Mouse (Mus musculus) ES-E14 (cell line): Measurements from ENCODE around the gene Gab1. TPM values are rescaled to one million over a fixed set of nuclear protein-coding genes. Genes with fewer than 3 reads are reported as not detected.

ENCODE experiments used
- DNase-seq: peaks from one replicate; pipeline ENCODE4 v3.0.0-alpha.2; 2013; ENCODE audit warnings: low read depth, low spot score
- H3K27ac ChIP-seq: 2 replicates; pipeline ENCODE4 v1.5.1; 2012; ENCODE audit warnings: low read depth, mild to moderate bottlenecking, low read length, moderate library complexity, mixed read lengths; ENCODE audit not compliant: poor library complexity, insufficient read depth, severe bottlenecking
- H3K36me3 ChIP-seq: 2 replicates; pipeline ENCODE4 v1.6.1; 2012; ENCODE audit warnings: mild to moderate bottlenecking, low read length, moderate library complexity, mixed read lengths; ENCODE audit not compliant: control insufficient read depth, poor library complexity, insufficient read depth, severe bottlenecking
- H3K4me1 ChIP-seq, 2 experiments: fragments of 150-350 bp in 1 of 2; sonication (generic) in 1 of 2; 2 replicates each; pipeline ENCODE4 v1.6.1; 2012; ENCODE audit warnings: low read length in 2 of 2, mild to moderate bottlenecking in 1 of 2, mixed read lengths in 1 of 2; ENCODE audit not compliant: control insufficient read depth in 2 of 2, insufficient read depth in 2 of 2, poor library complexity in 1 of 2
- H3K4me3 ChIP-seq, 2 experiments: fragments of 150-350 bp in 1 of 2; sonication (generic) in 1 of 2; 2 replicates each; pipeline ENCODE4 v1.5.1; 2012; ENCODE audit warnings: low read length in 2 of 2, low read depth in 1 of 2, mild to moderate bottlenecking in 1 of 2, mixed read lengths in 1 of 2; ENCODE audit not compliant: insufficient read depth in 1 of 2, poor library complexity in 1 of 2, severe bottlenecking in 1 of 2
- H3K9ac ChIP-seq: 2 replicates; pipeline ENCODE4 v1.6.1; 2012; ENCODE audit warnings: low read depth, mild to moderate bottlenecking, low read length, mixed read lengths; ENCODE audit not compliant: poor library complexity, insufficient read depth, severe bottlenecking
- H3K9me3 ChIP-seq: fragments of 150-350 bp; sonication (generic); 2 replicates; pipeline ENCODE4 v1.6.1; 2012; ENCODE audit warnings: low read depth, mild to moderate bottlenecking, low read length; ENCODE audit not compliant: control insufficient read depth, insufficient read depth
- CHD2 ChIP-seq: IDR thresholded peaks from 2 replicates; pipeline ENCODE4 v1.6.1; 2014; ENCODE audit warnings: mild to moderate bottlenecking, low read depth, low read length, inconsistent platforms
- HCFC1 ChIP-seq: IDR thresholded peaks from 2 replicates; pipeline ENCODE4 v1.6.1; 2012; ENCODE audit warnings: low read length, inconsistent platforms, borderline replicate concordance; ENCODE audit not compliant: insufficient read depth
- MAFK ChIP-seq: IDR thresholded peaks from 2 replicates; pipeline ENCODE4 v1.6.1; 2014; ENCODE audit warnings: mild to moderate bottlenecking, low read depth, low read length, inconsistent platforms; ENCODE audit not compliant: insufficient read depth
- ZC3H11A ChIP-seq: IDR thresholded peaks from 2 replicates; pipeline ENCODE4 v1.6.1; 2012; ENCODE audit warnings: low read depth, mild to moderate bottlenecking, inconsistent platforms, low read length, borderline replicate concordance
- ZNF384 ChIP-seq: IDR thresholded peaks from 2 replicates; pipeline ENCODE4 v1.6.1; 2012; ENCODE audit warnings: low read depth, low read length, inconsistent platforms
- in situ Hi-C, 2 experiments: fragments of 600-800 bp; cut with MboI; formaldehyde crosslinking; loops; one replicate each; pipeline ENCODE4 v1.15.1; 2025; ENCODE audit warnings: low sequenced_read_pairs in 2 of 2, inconsistent platforms in 1 of 2; ENCODE audit not compliant: unreplicated experiment in 2 of 2
- total RNA-seq: library from RNA; depleted of rRNA; stranded (reverse); fragments of 300-350 nt; gene quantifications from 2 replicates; pipeline ENCODE4 v1.2.3, GENCODE M21; 2012

Gab1 gene
- total RNA-seq, 1 experiment = 70.9 TPM

GRCm38 (mm10) chr8:80780271-80780670 is 100.0 kb downstream of the Gab1 start:
- no peak overlapping the region for H3K4me3 ChIP-seq
- in situ Hi-C loops = no loop called here
- H3K9me3 ChIP-seq = no peaks in the 10 kb centered on the region
- no peak for DNase-seq
- H3K4me1 ChIP-seq = no peaks in the 10 kb centered on the region
- no peak overlapping the region for H3K9ac ChIP-seq
- H3K27ac ChIP-seq = no peak overlapping the region
- H3K36me3 ChIP-seq = peaks cover 55% of the 10 kb centered on the region
- TF ChIP-seq CHD2 (no peak), ZNF384 (no peak), HCFC1 (no peak), MAFK (no peak), ZC3H11A (no peak)

- no peaks in the 10 kb centered on the region for H3K9me3 ChIP-seq
These were observed 103.9 kb downstream of the Gab1 start for GRCm38 (mm10) chr8:80776436-80776835.

DNA sequence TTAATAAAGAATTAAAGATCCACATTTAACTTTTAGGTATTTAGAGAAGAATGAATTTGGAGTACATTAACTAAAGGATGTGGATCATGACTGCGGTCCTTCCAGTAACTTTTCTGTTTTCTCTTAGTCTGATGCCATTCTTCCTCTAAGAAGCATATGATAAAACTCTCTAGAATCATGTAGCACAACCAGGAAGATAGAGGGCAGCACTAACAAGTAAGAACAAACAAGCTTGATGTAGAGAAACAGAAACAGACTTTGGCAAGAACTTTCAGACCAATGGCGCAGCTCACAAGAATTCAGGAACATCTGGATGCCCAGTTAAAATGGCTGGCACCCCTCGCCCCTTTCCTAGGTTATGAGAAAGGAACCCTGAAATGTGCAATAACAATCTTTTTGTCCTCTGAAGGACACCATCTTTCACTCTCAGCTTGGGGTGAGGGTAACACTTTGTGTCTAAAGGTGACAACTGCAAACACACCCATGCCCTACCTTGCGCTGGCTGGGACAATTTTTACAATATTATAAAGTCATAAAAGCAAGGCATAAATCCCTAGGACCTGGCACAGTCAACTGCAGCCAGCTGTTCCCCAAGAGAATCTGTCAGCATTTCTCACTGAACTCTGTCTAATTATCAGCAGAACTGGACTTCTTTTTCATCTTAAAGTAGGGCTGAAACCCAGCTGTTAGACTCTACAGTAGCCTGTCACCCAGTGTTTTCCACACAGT is 107.4 kb downstream of the Gab1 start:
- Histone ChIP-seq H3K9me3 (no peaks in the 10 kb centered on the region), H3K4me1 (no peaks in the 10 kb centered on the region), H3K9ac (no peak overlapping the region), H3K27ac (no peak overlapping the region), H3K4me3 (no peak overlapping the region), H3K36me3 (peaks cover 62% of the 10 kb centered on the region)
- in situ Hi-C loops = loop anchor here in 1 of 2 experiments (25.0 kb wide), 1 partner anchor 214 kb away; no protein-coding TSS in a partner anchor
- TF ChIP-seq ZNF384 = no peak
- no peak for TF ChIP-seq MAFK
- TF ChIP-seq ZC3H11A = no peak
- TF ChIP-seq CHD2 = no peak
- no peak for TF ChIP-seq HCFC1
- no peak for DNase-seq

More at GRCm38 (mm10) chr8:80776436-80776835, 103.9 kb downstream of the Gab1 start:
- no peak overlapping the region for H3K9ac ChIP-seq
- no peaks in the 10 kb centered on the region for H3K4me1 ChIP-seq
- DNase-seq = no peak
- peaks cover 54% of the 10 kb centered on the region for H3K36me3 ChIP-seq
- H3K27ac ChIP-seq = no peak overlapping the region
- TF ChIP-seq ZC3H11A (no peak), ZNF384 (no peak), CHD2 (no peak), HCFC1 (no peak), MAFK (no peak)
- in situ Hi-C loops = no loop called here
- no peak overlapping the region for H3K4me3 ChIP-seq

DNA sequence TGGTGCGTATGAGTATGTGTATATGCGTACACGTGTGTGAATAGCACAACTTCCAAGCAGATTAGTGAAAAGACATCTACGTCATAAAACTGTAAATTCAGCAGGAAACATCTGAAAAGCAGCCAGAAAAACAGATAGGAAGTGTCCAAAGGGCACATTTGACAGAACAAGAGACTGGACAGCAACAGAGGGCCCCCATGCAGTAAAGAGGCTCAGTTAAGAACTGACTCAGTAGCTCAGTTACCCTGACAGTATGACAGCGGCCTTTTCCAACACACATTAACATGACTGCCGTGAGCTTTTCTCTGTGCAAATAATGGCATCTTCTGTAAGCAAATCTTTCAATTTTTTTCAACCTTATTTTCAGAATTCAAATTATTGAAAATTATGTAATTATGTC is 111.9 kb downstream of the Gab1 start:
- in situ Hi-C loops = loop anchor here in 1 of 2 experiments (25.0 kb wide), 1 partner anchor 219 kb away; no protein-coding TSS in a partner anchor
- DNase-seq = no peak
- H3K27ac ChIP-seq = no peak overlapping the region
- H3K36me3 ChIP-seq = peaks cover 60% of the 10 kb centered on the region
- TF ChIP-seq ZNF384 = no peak
- no peak for TF ChIP-seq ZC3H11A
- TF ChIP-seq HCFC1 = no peak
- no peak for TF ChIP-seq CHD2
- TF ChIP-seq MAFK = no peak
- no peaks in the 10 kb centered on the region for H3K9me3 ChIP-seq
- H3K4me3 ChIP-seq = no peak overlapping the region
- no peak overlapping the region for H3K9ac ChIP-seq
- H3K4me1 ChIP-seq = no peaks in the 10 kb centered on the region
